Mouse (Mus musculus) ES-Bruce4 (cell line): ENCODE data around the gene Abcc4. TPM values are rescaled to one million over a fixed set of nuclear protein-coding genes. Genes with fewer than 3 reads are reported as not detected.

Experiments used
- H3K27ac ChIP-seq: 2 replicates; pipeline ENCODE4 v1.5.1; 2012; ENCODE audit warnings: low read length, inconsistent platforms; ENCODE audit not compliant: insufficient read depth
- H3K27me3 ChIP-seq: 2 replicates; pipeline ENCODE4 v1.6.1; 2012; ENCODE audit warnings: mild to moderate bottlenecking, low read length, inconsistent platforms; ENCODE audit not compliant: control insufficient read depth, poor library complexity, insufficient read depth, severe bottlenecking
- H3K36me3 ChIP-seq: 2 replicates; pipeline ENCODE4 v1.6.1; 2012; ENCODE audit warnings: inconsistent platforms, mild to moderate bottlenecking, low read length, moderate library complexity; ENCODE audit not compliant: control insufficient read depth, poor library complexity, insufficient read depth, severe bottlenecking
- H3K4me1 ChIP-seq: one replicate; pipeline ENCODE4 v1.8.1; 2011; ENCODE audit warnings: low read length; ENCODE audit not compliant: control insufficient read depth, insufficient read depth
- H3K4me3 ChIP-seq: 2 replicates; pipeline ENCODE4 v1.5.1; 2011; ENCODE audit warnings: low read depth, mild to moderate bottlenecking, low read length
- H3K9ac ChIP-seq: 2 replicates; pipeline ENCODE4 v1.6.1; 2012; ENCODE audit warnings: low read depth, mild to moderate bottlenecking, inconsistent platforms; ENCODE audit not compliant: poor library complexity, severe bottlenecking
- H3K9me3 ChIP-seq: replicated peaks from 2 replicates; pipeline ENCODE4 v1.6.1; 2012; ENCODE audit warnings: mild to moderate bottlenecking, low read length, inconsistent platforms; ENCODE audit not compliant: control insufficient read depth, poor library complexity, insufficient read depth, severe bottlenecking
- CTCF ChIP-seq: IDR thresholded peaks from one replicate; pipeline ENCODE4 v1.8.1; 2011; ENCODE audit warnings: low read depth, low read length
- EP300 ChIP-seq: IDR thresholded peaks from 2 replicates; pipeline ENCODE4 v1.6.1; 2011; ENCODE audit warnings: low read depth, low read length; ENCODE audit not compliant: insufficient read depth
- POLR2A ChIP-seq: IDR thresholded peaks from one replicate; pipeline ENCODE4 v1.8.1; 2011; ENCODE audit warnings: low read length; ENCODE audit not compliant: insufficient read depth
- polyA plus RNA-seq: library from polyadenylated mRNA; stranded (reverse); fragments of >200 nt; gene quantifications from 2 replicates; pipeline ENCODE4 v1.2.4, GENCODE M21; 2011; ENCODE audit warnings: low read depth; ENCODE audit not compliant: missing spikeins, insufficient read depth, insufficient read length

Gene Abcc4
- polyA plus RNA-seq, 1 experiment, result 32.2 TPM

DNA sequence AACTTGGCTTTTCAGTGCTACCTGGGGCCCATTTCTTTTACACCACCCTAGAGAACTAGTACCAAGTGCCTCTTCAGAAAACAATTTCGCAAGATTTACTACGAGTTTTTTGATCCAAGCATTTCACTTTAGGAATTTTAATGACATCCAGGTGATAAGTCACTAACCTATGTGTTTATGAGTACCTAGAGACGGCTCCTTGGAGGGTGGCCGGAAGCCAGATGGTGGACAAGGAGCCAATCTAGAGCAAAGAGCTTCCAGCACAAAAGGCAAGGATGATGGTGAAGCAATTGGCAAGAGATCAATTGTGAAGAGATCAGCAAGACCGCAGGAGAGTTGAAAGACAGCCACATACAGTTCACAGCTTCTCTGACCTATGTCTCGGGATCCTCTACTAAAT is 8.7 kb upstream of the Abcc4 start:
- peaks cover 6% of the 10 kb centered on the region for H3K4me1 ChIP-seq
- no peak overlapping the region for H3K9ac ChIP-seq
- H3K4me3 ChIP-seq, result no peak overlapping the region
- TF ChIP-seq EP300 (no peak), POLR2A (no peak), CTCF (no peak)
- no peaks in the 10 kb centered on the region for H3K9me3 ChIP-seq
- H3K27ac ChIP-seq, result peak overlapping the region; percentile 98
- H3K27me3 ChIP-seq, result no peaks in the 10 kb centered on the region
- H3K36me3 ChIP-seq, result no peaks in the 10 kb centered on the region

DNA sequence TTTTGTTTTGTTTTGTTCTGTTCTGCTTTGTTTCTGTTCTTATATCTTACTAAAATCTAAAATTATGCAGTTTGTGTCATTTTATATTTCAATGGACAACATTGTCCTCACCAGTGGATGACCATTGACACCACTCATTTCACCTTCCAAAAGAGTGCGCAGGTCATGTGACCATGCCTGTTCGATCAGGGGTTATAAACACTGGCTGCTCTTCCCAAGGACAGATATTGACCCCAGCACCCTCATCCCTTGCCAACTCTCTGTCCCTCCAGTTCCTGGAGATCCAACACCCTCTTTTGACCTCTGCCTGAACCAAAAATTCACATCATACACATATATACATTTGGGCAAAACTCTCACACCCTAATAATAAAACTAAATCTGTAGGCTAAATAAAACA is 8.3 kb upstream of the Abcc4 start:
- H3K36me3 ChIP-seq, result no peaks in the 10 kb centered on the region
- peak overlapping the region; percentile 98 for H3K27ac ChIP-seq
- peaks cover 6% of the 10 kb centered on the region for H3K4me1 ChIP-seq
- no peaks in the 10 kb centered on the region for H3K9me3 ChIP-seq
- no peaks in the 10 kb centered on the region for H3K27me3 ChIP-seq
- H3K4me3 ChIP-seq, result no peak overlapping the region
- no peak overlapping the region for H3K9ac ChIP-seq
- TF ChIP-seq EP300 (no peak), POLR2A (no peak), CTCF (no peak)

DNA sequence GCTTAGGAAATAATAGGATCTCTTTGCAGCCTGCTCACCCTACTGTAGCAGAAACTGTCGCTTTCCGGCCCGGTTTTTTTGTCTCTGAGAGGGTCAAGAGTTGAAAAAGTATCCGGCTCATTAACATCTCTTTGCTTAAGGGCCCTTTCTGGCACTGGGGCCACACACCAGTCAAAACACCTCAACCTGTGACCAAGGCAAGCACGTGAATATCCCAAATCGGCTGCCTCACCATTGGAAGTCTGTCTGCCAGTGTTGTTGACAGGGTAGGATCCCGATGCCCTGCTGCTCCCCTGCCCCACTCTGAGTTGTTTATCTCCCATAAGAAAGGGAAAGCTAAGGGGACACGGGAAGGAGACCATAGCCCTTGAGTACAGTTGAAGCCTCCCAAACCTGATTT is 7.8 kb upstream of the Abcc4 start:
- no peaks in the 10 kb centered on the region for H3K9me3 ChIP-seq
- no peaks in the 10 kb centered on the region for H3K36me3 ChIP-seq
- H3K27me3 ChIP-seq, result no peaks in the 10 kb centered on the region
- peak overlapping the region; percentile 61 for H3K4me3 ChIP-seq
- H3K27ac ChIP-seq, result peak overlapping the region; percentile 98
- peaks cover 6% of the 10 kb centered on the region for H3K4me1 ChIP-seq
- peak overlapping the region; percentile 31 for H3K9ac ChIP-seq
- TF ChIP-seq POLR2A (no peak), EP300 (peak; percentile 99), CTCF (no peak)

DNA sequence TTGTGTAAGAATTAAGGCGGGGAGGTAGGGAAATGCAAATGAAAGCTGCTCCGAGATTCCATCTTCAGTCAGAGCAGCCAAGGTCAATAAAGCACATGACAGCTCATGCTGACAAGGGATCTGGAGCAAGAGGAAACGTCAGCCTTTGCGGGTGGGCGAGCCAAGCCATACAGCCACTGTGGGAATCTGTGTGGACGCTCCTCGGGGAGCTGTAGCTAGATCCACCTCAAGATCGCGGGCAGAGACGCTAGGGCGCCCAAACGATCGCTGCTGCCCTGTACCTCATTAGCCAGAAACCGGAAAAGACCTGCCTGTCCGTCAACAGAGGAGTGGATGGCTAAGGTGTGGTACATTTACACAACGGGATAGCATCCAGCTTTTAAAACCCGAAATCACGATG is 7.4 kb upstream of the Abcc4 start:
- TF ChIP-seq CTCF (no peak), EP300 (peak; percentile 73; the same call in 1 of the 2 replicates)
- H3K4me1 ChIP-seq, result peaks cover 6% of the 10 kb centered on the region
- no peaks in the 10 kb centered on the region for H3K27me3 ChIP-seq
- H3K9me3 ChIP-seq, result no peaks in the 10 kb centered on the region
- no peaks in the 10 kb centered on the region for H3K36me3 ChIP-seq
- peak overlapping the region; percentile 61 for H3K4me3 ChIP-seq
- H3K27ac ChIP-seq, result peak overlapping the region; percentile 98
- peak overlapping the region; percentile 31 for H3K9ac ChIP-seq

DNA sequence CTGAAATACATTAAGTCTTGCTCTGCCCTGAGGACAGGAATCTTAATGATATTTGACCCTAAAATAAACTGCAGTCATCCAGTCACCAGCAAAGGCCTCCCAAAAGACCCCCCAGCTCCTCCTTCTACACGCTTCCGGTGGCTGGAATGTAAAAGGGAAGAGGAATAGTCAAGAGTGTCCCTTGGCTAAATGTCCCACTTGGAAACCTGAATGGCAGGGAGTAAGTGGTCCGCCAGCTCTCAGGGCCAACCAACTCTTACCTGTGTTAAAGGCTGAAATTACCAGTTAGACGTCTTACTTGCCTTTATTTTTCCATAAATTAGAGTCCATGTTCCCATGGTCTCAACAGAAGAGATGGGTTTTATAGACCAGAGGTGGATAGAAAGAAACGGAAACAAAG is 6.9 kb upstream of the Abcc4 start:
- Histone ChIP-seq H3K27ac (peak overlapping the region; percentile 98), H3K36me3 (no peaks in the 10 kb centered on the region), H3K4me1 (peaks cover 6% of the 10 kb centered on the region), H3K27me3 (no peaks in the 10 kb centered on the region), H3K9ac (peak overlapping the region; percentile 31; the same call in 1 of the 2 replicates), H3K9me3 (no peaks in the 10 kb centered on the region), H3K4me3 (no peak overlapping the region)
- TF ChIP-seq POLR2A (no peak), EP300 (no peak), CTCF (no peak)

GRCm38 (mm10) chr14:118710945-118711344 is 4.9 kb upstream of the Abcc4 start:
- TF ChIP-seq CTCF, result no peak
- no peak for TF ChIP-seq EP300
- no peak for TF ChIP-seq POLR2A
- Histone ChIP-seq H3K4me1 (peaks cover 4% of the 10 kb centered on the region), H3K27me3 (no peaks in the 10 kb centered on the region), H3K4me3 (no peak overlapping the region), H3K36me3 (no peaks in the 10 kb centered on the region), H3K27ac (no peak overlapping the region), H3K9ac (no peak overlapping the region), H3K9me3 (no peaks in the 10 kb centered on the region)

GRCm38 (mm10) chr14:118709736-118710135 is 3.7 kb upstream of the Abcc4 start:
- TF ChIP-seq POLR2A (no peak), EP300 (peak; percentile 97), CTCF (peak; percentile 31)
- H3K36me3 ChIP-seq, result no peaks in the 10 kb centered on the region
- peak overlapping the region; percentile 93 for H3K27ac ChIP-seq
- peaks cover 2% of the 10 kb centered on the region for H3K4me1 ChIP-seq
- H3K4me3 ChIP-seq, result no peak overlapping the region
- H3K9me3 ChIP-seq, result no peaks in the 10 kb centered on the region
- H3K9ac ChIP-seq, result peak overlapping the region; percentile 39
- no peaks in the 10 kb centered on the region for H3K27me3 ChIP-seq
